Mouse (Mus musculus) liver, postnatal 0 days (tissue): Measurements from ENCODE around the gene Akap2. TPM values are rescaled to one million over a fixed set of nuclear protein-coding genes. Genes with fewer than 3 reads are reported as not detected.

Experiments used
- ATAC-seq: fragments of 200-750 bp; cut with Nextera tagmentation; 2 replicates; pipeline ENCODE4 v1.8.0; 2017; ENCODE audit warnings: mild to moderate bottlenecking, moderate library complexity
- DNase-seq: peaks from one replicate; pipeline ENCODE4 v3.0.0-alpha.2; 2016
- H3K27ac ChIP-seq: fragments of 300-500 bp; sonication (generic); 2 replicates; pipeline ENCODE4 v1.5.1; 2014; ENCODE audit warnings: antibody characterized with exemption, moderate library complexity, mild to moderate bottlenecking, low read depth
- H3K27me3 ChIP-seq: fragments of 300-500 bp; sonication (generic); 2 replicates; pipeline ENCODE4 v1.6.1; 2014; ENCODE audit warnings: low read length, control low read depth, mixed read lengths; ENCODE audit not compliant: insufficient read depth
- H3K36me3 ChIP-seq: fragments of 300-500 bp; sonication (generic); replicated peaks from 2 replicates; pipeline ENCODE4 v1.6.1; 2014; ENCODE audit warnings: mild to moderate bottlenecking, control low read depth, low read length, moderate library complexity, mixed read lengths; ENCODE audit not compliant: insufficient read depth
- H3K4me1 ChIP-seq: fragments of 300-500 bp; sonication (generic); 2 replicates; pipeline ENCODE4 v1.6.1; 2014; ENCODE audit warnings: antibody characterized with exemption, mild to moderate bottlenecking, control low read depth; ENCODE audit not compliant: insufficient read depth
- H3K4me2 ChIP-seq: fragments of 300-500 bp; sonication (generic); 2 replicates; pipeline ENCODE4 v1.6.1; 2014; ENCODE audit warnings: low read depth, mild to moderate bottlenecking, low read length, moderate library complexity, mixed read lengths
- H3K4me3 ChIP-seq: fragments of 300-500 bp; sonication (generic); 2 replicates; pipeline ENCODE4 v1.5.1; 2014; ENCODE audit warnings: low read depth, low read length
- H3K9ac ChIP-seq: fragments of 300-500 bp; sonication (generic); replicated peaks from 2 replicates; pipeline ENCODE4 v1.6.1; 2014; ENCODE audit warnings: mild to moderate bottlenecking, moderate library complexity
- H3K9me3 ChIP-seq: fragments of 300-500 bp; sonication (generic); 2 replicates; pipeline ENCODE4 v1.6.1; 2016; ENCODE audit warnings: mild to moderate bottlenecking, control low read depth, low read length, mixed read lengths
- CTCF ChIP-seq: sonication (generic); IDR thresholded peaks from 2 replicates; pipeline ENCODE4 v1.5.1; 2016; ENCODE audit warnings: antibody characterized with exemption, low read depth
- EP300 ChIP-seq: IDR thresholded peaks from 2 replicates; pipeline ENCODE4 v1.6.1; 2016; ENCODE audit warnings: antibody characterized with exemption, low read depth, mild to moderate bottlenecking
- WGBS: fragments of 180-500 bp; shearing (Covaris S2); extraction: QIAGEN DNeasy Blood & Tissue Kit; methylation state at CpG from one replicate; pipeline ENCODE4 v1.1.7; 2014; ENCODE audit not compliant: insufficient replicate concordance; 5-methylcytosine and 5-hydroxymethylcytosine counted together
- polyA plus RNA-seq: library from polyadenylated mRNA; unstranded; fragments of >200 nt; fragmentation: Nextera tagmentation; extraction: Ambion mirVana; gene quantifications from 2 replicates; pipeline ENCODE4 v1.2.1, GENCODE M21; 2015

Akap2 gene
- polyA plus RNA-seq, 1 experiment from 2014 or later: 1.9 TPM

- DNase-seq: no peak
- ATAC-seq: peak; percentile 56; the same call in 1 of the 2 replicates
- peak; percentile 70 for TF ChIP-seq EP300
- TF ChIP-seq CTCF: no peak
- Histone ChIP-seq H3K9me3 (no peaks in the 10 kb centered on the region), H3K4me1 (peaks cover 2% of the 10 kb centered on the region; the same call in 1 of the 2 replicates), H3K4me3 (no peak overlapping the region), H3K4me2 (no peak overlapping the region), H3K9ac (no peak overlapping the region), H3K36me3 (no peaks in the 10 kb centered on the region), H3K27me3 (no peaks in the 10 kb centered on the region), H3K27ac (no peak overlapping the region)
- WGBS: 21% methylated on average over 2 of the region's 2 CpGs
These were observed 148.6 kb downstream of the Akap2 start for GRCm38 (mm10) chr4:57866088-57866487.

GRCm38 (mm10) chr4:57866990-57867389 lies 149.5 kb downstream of the Akap2 start:
- Histone ChIP-seq H3K27me3 (no peaks in the 10 kb centered on the region), H3K4me3 (no peak overlapping the region), H3K9me3 (no peaks in the 10 kb centered on the region), H3K4me1 (peaks cover 2% of the 10 kb centered on the region; the same call in 1 of the 2 replicates), H3K36me3 (no peaks in the 10 kb centered on the region), H3K4me2 (no peak overlapping the region), H3K27ac (no peak overlapping the region), H3K9ac (no peak overlapping the region)
- 61% methylated on average over 9 of the region's 9 CpGs for WGBS
- ATAC-seq (no peak), DNase-seq (no peak)
- TF ChIP-seq CTCF (no peak), EP300 (no peak)

- no peaks in the 10 kb centered on the region for H3K36me3 ChIP-seq
- WGBS: 39% methylated on average over 10 of the region's 10 CpGs
- no peak overlapping the region for H3K4me3 ChIP-seq
- H3K4me1 ChIP-seq: no peaks in the 10 kb centered on the region
- H3K27me3 ChIP-seq: no peaks in the 10 kb centered on the region
- no peak overlapping the region for H3K9ac ChIP-seq
- no peak for TF ChIP-seq CTCF
- no peak for TF ChIP-seq EP300
- no peaks in the 10 kb centered on the region for H3K9me3 ChIP-seq
- no peak overlapping the region for H3K27ac ChIP-seq
- no peak overlapping the region for H3K4me2 ChIP-seq
- ATAC-seq (0 out of 2 replicates have a peak, but pooled peaks have one; percentile 31), DNase-seq (peak; percentile 41)
These were observed 150.0 kb downstream of the Akap2 start for GRCm38 (mm10) chr4:57867454-57867853.

- H3K4me2 ChIP-seq: no peak overlapping the region
- WGBS: 83% methylated on average over 5 of the region's 5 CpGs
- no peaks in the 10 kb centered on the region for H3K4me1 ChIP-seq
These were observed 161.7 kb downstream of the Akap2 start for GRCm38 (mm10) chr4:57879137-57879536.

GRCm38 (mm10) chr4:57879804-57880357 lies 162.4 kb downstream of the Akap2 start:
- no peak overlapping the region for H3K4me2 ChIP-seq
- no peak overlapping the region for H3K9ac ChIP-seq
- no peaks in the 10 kb centered on the region for H3K4me1 ChIP-seq
- peak; percentile 83 for DNase-seq
- no peak overlapping the region for H3K4me3 ChIP-seq
- 15% methylated on average over 6 of the region's 6 CpGs for WGBS
- H3K27me3 ChIP-seq: no peaks in the 10 kb centered on the region
- H3K27ac ChIP-seq: no peak overlapping the region
- TF ChIP-seq EP300 (no peak), CTCF (peak; percentile 94)
- no peak for ATAC-seq
- no peaks in the 10 kb centered on the region for H3K36me3 ChIP-seq
- no peaks in the 10 kb centered on the region for H3K9me3 ChIP-seq

More at GRCm38 (mm10) chr4:57879137-57879536, 161.7 kb downstream of the Akap2 start:
- Histone ChIP-seq H3K36me3 (no peaks in the 10 kb centered on the region), H3K9ac (no peak overlapping the region), H3K27ac (no peak overlapping the region), H3K27me3 (no peaks in the 10 kb centered on the region), H3K9me3 (no peaks in the 10 kb centered on the region), H3K4me3 (no peak overlapping the region)
- TF ChIP-seq CTCF (no peak), EP300 (no peak)
- no peak for DNase-seq
- no peak for ATAC-seq

GRCm38 (mm10) chr4:57883520-57884421 lies 166.3 kb downstream of the Akap2 start:
- no peak for ATAC-seq
- Histone ChIP-seq H3K9me3 (no peaks in the 10 kb centered on the region), H3K4me3 (no peak overlapping the region), H3K4me2 (no peak overlapping the region), H3K4me1 (peaks cover 7% of the 10 kb centered on the region; the same call in 1 of the 2 replicates), H3K36me3 (no peaks in the 10 kb centered on the region), H3K27me3 (no peaks in the 10 kb centered on the region), H3K9ac (no peak overlapping the region), H3K27ac (no peak overlapping the region)
- 46% methylated on average over 7 of the region's 7 CpGs for WGBS
- DNase-seq: no peak
- TF ChIP-seq EP300: no peak
- no peak for TF ChIP-seq CTCF
